Mouse (Mus musculus): ENCODE measurements around the gene Ctla2b. TPM values are rescaled to one million over a fixed set of nuclear protein-coding genes. Genes with fewer than 3 reads are reported as not detected.

Ctla2b gene
- 5.5 TPM in 2 replicates for polyA plus RNA-seq (2012; rRNA removed)

DNA sequence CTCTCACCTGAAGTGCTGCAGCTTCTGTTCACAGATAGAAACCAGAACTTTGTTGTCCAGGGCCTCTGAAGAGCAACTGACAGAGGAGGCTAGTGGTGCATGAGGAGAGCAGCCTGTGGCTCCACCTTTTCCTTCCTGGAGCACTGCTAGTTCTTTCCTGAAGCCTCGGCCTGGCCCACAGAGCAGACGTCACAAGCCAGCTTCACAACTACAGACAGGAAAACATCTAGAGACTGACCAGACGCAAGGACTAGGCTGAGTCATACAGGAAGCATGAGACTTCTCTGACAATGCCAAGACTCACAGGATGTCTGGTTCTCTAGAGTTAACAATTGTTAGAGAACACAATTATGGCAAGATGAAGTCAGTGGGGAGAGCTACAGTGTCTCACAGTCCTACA lies at the start of gene Ctla2b:
Ctla2b (minus strand) TSS at position 120 of the 400 bp plus-strand sequence.

DNA sequence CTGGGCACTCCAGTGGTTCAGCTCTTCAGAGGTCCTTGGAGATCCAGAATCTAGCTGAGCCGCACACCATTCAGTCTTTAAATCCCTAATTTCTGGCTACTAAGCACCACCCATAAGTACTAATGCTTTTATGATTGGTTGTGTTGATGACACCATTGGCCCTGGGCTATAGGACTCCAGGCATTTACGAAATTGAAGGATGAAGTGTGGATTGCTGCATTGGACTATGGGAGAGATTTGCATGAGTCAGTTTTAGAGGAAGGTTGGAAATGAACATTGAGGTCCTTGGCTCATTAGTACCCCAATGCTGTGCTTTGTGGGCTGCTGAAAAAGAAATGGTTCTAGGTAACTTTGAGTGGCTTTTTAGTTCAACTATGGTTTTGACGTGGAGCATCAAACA lies 44.6 kb upstream of the Ctla2b start, which contains the start of gene Tpbpa:
Tpbpa (minus strand) TSS at position 101 of the 400 bp plus-strand sequence.

DNA sequence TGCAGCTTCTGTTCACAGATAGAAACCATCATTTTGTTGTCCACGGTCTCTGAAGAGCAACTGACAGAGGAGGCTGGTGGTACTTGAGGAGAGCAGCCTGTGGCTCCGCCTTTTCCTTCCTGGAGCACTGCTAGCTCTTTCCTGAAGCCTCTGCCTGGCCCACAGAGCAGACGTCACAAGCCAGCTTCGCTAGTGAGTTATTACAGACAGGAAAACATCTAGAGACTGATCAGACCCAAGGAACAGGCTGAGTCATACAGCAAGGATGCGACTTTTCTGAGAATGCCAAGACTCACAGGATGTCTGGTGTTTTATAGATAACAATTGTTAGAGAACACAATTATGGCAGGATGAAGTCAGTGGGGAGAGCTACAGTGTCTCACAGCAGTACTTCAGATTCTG lies 39.3 kb upstream of the Ctla2b start, which contains the start of the genes Gm49391 and Ctla2a:
Gm49391 (minus strand) TSS at position 72 of the 402 bp plus-strand sequence.
Ctla2a (minus strand) TSS at position 126 of the 402 bp plus-strand sequence.

DNA sequence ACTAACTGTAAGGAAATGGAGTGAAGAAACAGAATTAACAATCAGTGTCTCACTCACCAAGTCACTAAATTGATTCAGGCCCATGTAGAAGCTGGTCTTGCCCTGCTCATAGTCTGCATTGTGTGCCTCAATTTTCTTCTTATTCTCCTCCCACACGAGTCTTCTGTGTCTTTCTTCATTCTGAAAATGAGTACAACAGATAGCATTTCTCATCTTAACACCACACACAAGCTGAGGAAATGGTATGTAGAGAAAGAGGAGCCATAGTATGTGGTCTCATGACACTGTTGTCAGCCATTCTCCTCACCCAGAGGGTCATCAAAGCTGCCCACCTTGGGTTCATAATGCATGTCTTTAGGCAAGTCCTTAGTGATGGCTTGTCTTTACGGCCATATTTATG lies 38.2 kb upstream of the Ctla2b start, which contains the start of gene Gm49393:
Gm49393 (minus strand) TSS at position 101 of the 400 bp plus-strand sequence.

DNA sequence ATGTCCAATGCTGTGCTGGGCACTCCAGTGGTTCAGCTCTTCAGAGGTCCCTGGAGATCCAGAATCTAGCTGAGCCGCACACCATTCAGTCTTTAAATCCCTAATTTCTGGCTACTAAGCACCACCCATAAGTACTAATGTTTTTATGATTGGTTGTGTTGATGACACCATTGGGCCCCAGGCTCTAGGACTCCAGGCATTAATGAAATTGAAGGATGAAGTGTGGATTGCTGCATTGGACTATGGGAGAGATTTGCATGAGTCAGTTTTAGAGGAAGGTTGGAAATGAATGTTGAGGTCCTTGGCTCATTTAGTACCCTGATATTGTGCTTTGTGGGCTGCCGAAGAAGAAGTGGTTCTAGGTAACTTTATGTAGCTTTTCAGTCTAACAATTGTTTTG lies 7.5 kb upstream of the Ctla2b start, which contains the start of gene Tpbpb:
Tpbpb (minus strand) TSS at position 101 of the 400 bp plus-strand sequence.

DNA sequence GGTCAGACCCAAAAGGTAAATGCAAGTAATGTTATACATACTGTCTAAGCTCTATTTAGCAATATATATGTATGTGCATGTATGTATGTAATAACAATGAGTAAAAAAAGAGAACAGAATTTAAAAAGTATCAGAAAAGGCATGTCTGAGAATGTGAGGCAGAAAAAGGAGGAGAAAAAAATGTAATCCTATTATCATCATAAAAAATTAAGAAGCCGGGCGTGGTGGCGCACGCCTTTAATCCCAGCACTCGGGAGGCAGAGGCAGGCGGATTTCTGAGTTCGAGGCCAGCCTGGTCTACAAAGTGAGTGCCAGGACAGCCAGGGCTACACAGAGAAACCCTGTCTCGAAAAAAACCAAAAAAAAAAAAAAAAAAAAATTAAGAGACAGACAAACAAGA lies 453 bp downstream of the Ctla2b start, which contains the start of gene Gm49392:
Gm49392 (minus strand) TSS at position 101 of the 400 bp plus-strand sequence.

DNA sequence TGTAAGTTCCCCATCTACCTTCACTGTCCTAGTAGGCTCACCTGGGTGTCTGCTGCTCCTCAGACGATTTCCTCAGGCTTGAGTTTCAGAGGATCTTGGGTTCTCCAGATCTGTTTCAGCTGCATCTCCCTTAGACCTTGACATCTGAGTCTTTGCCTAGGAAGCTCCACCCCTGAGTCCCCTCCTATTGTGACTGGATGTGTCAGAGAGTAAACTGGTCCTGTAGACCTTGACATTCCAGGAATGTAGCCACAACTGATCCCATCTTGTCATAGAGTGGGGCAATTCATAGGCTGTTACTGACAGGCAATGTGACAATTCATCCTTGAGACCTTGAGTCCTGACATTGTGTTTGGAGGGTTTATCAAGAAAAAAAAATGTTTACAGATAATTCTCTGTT lies 33.0 kb downstream of the Ctla2b start, which contains the start of gene 4930486L24Rik:
4930486L24Rik (minus strand) TSS at position 195 of the 400 bp plus-strand sequence.

Other genes starting within 250 kb of the Ctla2b start
- not detected in 2 replicates for gene BC051665, start 111.1 kb downstream of the Ctla2b start, polyA plus RNA-seq (2012; rRNA removed)
- gene Ctsll3, start 94.6 kb downstream of the Ctla2b start, polyA plus RNA-seq (2012; rRNA removed): not detected in 2 replicates
- gene 4930486L24Rik, start 33.0 kb downstream of the Ctla2b start, polyA plus RNA-seq (2012; rRNA removed): 0.15 TPM in 2 replicates
- 0.05 TPM in 1 of 2 replicates, not detected in the other for gene Gm49392, start 553 bp downstream of the Ctla2b start, polyA plus RNA-seq (2012; rRNA removed)
- gene Tpbpb, start 7.4 kb upstream of the Ctla2b start, polyA plus RNA-seq (2012; rRNA removed): 0.37 and 2.0 TPM in 2 replicates
- not detected in 2 replicates for gene Gm49393, start 38.1 kb upstream of the Ctla2b start, polyA plus RNA-seq (2012; rRNA removed)
- 5.8 and 6.1 TPM in 2 replicates for gene Gm49391, start 39.1 kb upstream of the Ctla2b start, polyA plus RNA-seq (2012; rRNA removed)
- gene Ctla2a, start 39.2 kb upstream of the Ctla2b start, polyA plus RNA-seq (2012; rRNA removed): 16.9 and 18.1 TPM in 2 replicates
- 0.69 and 2.2 TPM in 2 replicates for gene Tpbpa, start 44.5 kb upstream of the Ctla2b start, polyA plus RNA-seq (2012; rRNA removed)
- gene Ctsj, start 108.5 kb upstream of the Ctla2b start, polyA plus RNA-seq (2012; rRNA removed): 0.05 and 0.20 TPM in 2 replicates
- gene Ctsq, start 143.2 kb upstream of the Ctla2b start, polyA plus RNA-seq (2012; rRNA removed): 0.03 and 0.15 TPM in 2 replicates